ENCODE assay signal across 8 mouse cellular contexts in the genomic region with DNA sequence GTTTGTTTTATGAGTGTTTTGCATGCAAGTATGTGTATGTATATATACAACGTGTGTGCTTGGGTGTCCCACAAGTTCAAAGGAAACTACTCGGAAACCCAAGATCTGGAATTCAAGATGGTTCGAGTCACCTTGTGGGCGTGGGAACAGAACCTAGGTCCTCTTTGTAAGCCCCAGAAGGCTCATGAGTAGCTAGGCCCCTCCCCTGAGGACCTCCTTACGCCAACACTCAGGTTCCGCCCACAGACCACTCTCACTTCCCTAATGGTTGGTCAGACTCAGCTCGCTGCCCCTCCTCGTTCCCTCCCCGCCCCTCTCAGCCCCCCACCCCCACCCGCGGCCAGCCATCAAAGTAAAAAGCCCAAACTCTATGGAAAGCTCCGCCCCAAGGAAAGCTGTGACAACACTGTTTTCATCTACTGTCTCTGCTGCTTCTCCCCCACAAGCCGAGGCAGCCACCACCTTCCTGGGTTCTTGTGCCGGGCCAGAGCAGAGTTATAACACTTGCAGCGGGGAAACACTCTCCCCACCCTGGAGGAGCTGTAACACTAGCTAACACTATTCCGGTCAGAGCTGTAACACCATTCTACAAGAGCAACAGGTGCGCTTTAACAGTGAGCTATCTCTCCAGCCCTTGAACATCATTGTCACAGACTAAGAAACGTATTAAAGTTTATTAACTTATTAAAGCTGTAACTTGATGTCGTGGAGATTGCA. TPM values are rescaled to one million over a fixed set of nuclear protein-coding genes. Genes with fewer than 3 reads are reported as not detected.
A peak's percentile ranks its signal among the peaks of the same experiment; 100 is the strongest.
DNase-seq lines count a peak whose midpoint lies in the region; ATAC-seq and TF ChIP-seq lines count a peak whose summit lies in the region.

No protein-coding gene starts in this region.

- TF ChIP-seq POLR2A in CH12.LX (IDR thresholded peaks at IDR 0.05; ENCODE audit: low read depth, low read length): peak; percentile 52; the same call in 1 of the 2 replicates

- H3K4me2 ChIP-seq in CH12.LX (ENCODE audit: insufficient read depth, low read depth, poor library complexity, severe bottlenecking): peak overlapping the region; percentile 93
- H3K4me2 ChIP-seq in lung, embryonic 14.5 days: peak overlapping the region; percentile 95
- peak overlapping the region; percentile 96 for H3K4me2 ChIP-seq in neural tube, embryonic 13.5 days

- H3K4me3 ChIP-seq in CH12.LX (replicated peaks in 1 of 3; ENCODE audit: low read depth in 2 of 3, low read length in 2 of 3, poor library complexity in 1 of 3): peak overlapping the region; percentile 50 to 62 (median 52)
- peak overlapping the region; percentile 12; the same call in 1 of the 2 replicates for H3K4me3 ChIP-seq in lung, embryonic 14.5 days (ENCODE audit: low read depth, low read length)
- H3K4me3 ChIP-seq in neural tube, embryonic 13.5 days: no peak overlapping the region

- no peaks in the 10 kb centered on the region for H3K27me3 ChIP-seq in CH12.LX (replicated peaks)
- H3K27me3 ChIP-seq in lung, embryonic 14.5 days (ENCODE audit: insufficient read depth, low read length): no peaks in the 10 kb centered on the region
- peaks cover 22% of the 10 kb centered on the region for H3K27me3 ChIP-seq in neural tube, embryonic 13.5 days

- WGBS in lung, embryonic 14.5 days: 9% methylated on average over 19 of the region's 19 CpGs
- 11% methylated on average over 19 of the region's 19 CpGs for WGBS in neural tube, embryonic 13.5 days

- ATAC-seq in activated CD4-positive, CD25-positive, alpha-beta regulatory T cell, adult 4 months: peak; percentile 53
- peak; percentile 47 for ATAC-seq in inflammation-experienced regulatory T-cells, adult 6 months
- peak; percentile 85 for ATAC-seq in lung, embryonic 14.5 days (ENCODE audit: insufficient read depth)
- peak; percentile 57; the same call in 1 of the 2 replicates for ATAC-seq in neural tube, embryonic 13.5 days (ENCODE audit: low read depth)

- dilution Hi-C loops in CH12.LX (cut with MboI; ENCODE audit: extremely low pct_ligation_motif_present, extremely low pct_unique_long_range_greater_than_20kb, low sequenced_read_pairs): no loop called here

- TF ChIP-seq RAD21 in CH12.LX (IDR thresholded peaks at IDR 0.05; ENCODE audit: low read depth, low read length): no peak

- no peak for TF ChIP-seq CTCF in CH12.LX (conservative IDR thresholded peaks at IDR 0.05 in 1 of 2, IDR thresholded peaks at IDR 0.05 in 1 of 2; ENCODE audit: low read depth in 2 of 2, low read length in 2 of 2)
- TF ChIP-seq CTCF in lung, embryonic 14.5 days (IDR thresholded peaks at IDR 0.05; ENCODE audit: low read depth): no peak

- H3K36me3 ChIP-seq in CH12.LX (replicated peaks in 1 of 2; ENCODE audit: control insufficient read depth in 1 of 2, insufficient read depth in 1 of 2, low read length in 1 of 2): peaks cover 2 to 5% of the 10 kb centered on the region in 2 experiments
- H3K36me3 ChIP-seq in lung, embryonic 14.5 days (ENCODE audit: insufficient read depth): no peaks in the 10 kb centered on the region
- H3K36me3 ChIP-seq in neural tube, embryonic 13.5 days: no peaks in the 10 kb centered on the region

- peaks cover 3 to 35% of the 10 kb centered on the region in 2 experiments; a peak in 3 of 4 replicates for H3K4me1 ChIP-seq in CH12.LX (ENCODE audit: control insufficient read depth in 1 of 2, insufficient read depth in 2 of 2)
- peaks cover 14% of the 10 kb centered on the region for H3K4me1 ChIP-seq in lung, embryonic 14.5 days (ENCODE audit: insufficient read depth)
- H3K4me1 ChIP-seq in neural tube, embryonic 13.5 days (replicated peaks): peaks cover 22% of the 10 kb centered on the region; the same call in 1 of the 2 replicates

- peak overlapping the region; percentile 90 for H3K27ac ChIP-seq in CH12.LX (ENCODE audit: insufficient read depth, low read depth)
- H3K27ac ChIP-seq in lung, embryonic 14.5 days (ENCODE audit: low read depth): peak overlapping the region; percentile 67; the same call in 1 of the 2 replicates
- H3K27ac ChIP-seq in neural tube, embryonic 13.5 days (replicated peaks): no peak overlapping the region

- H3K9ac ChIP-seq in CH12.LX (ENCODE audit: insufficient read depth, low read depth): peak overlapping the region; percentile 78
- H3K9ac ChIP-seq in lung, embryonic 14.5 days: 0 out of 2 replicates have a peak overlapping the region, but pooled peaks have one; percentile 20
- no peak overlapping the region for H3K9ac ChIP-seq in neural tube, embryonic 13.5 days

- in situ Hi-C loops in CH12.LX (cut with MboI; ENCODE audit: low pct_ligation_motif_present, low pct_unique_long_range_greater_than_20kb, low sequenced_read_pairs): loop anchor here (5.0 kb wide), 1 partner anchor 34 kb away; no protein-coding TSS in a partner anchor

- H3K9me3 ChIP-seq in CH12.LX (replicated peaks; ENCODE audit: low read length): peaks cover 2% of the 10 kb centered on the region
- H3K9me3 ChIP-seq in lung, embryonic 14.5 days (ENCODE audit: low read depth, low read length): no peaks in the 10 kb centered on the region
- H3K9me3 ChIP-seq in neural tube, embryonic 13.5 days: no peaks in the 10 kb centered on the region

- peaks cover 22% of the 10 kb centered on the region for H3K79me2 ChIP-seq in CH12.LX (replicated peaks; ENCODE audit: control insufficient read depth, extremely low read depth, insufficient read depth, poor library complexity, severe bottlenecking)

- intact Hi-C loops in gastrocnemius, postnatal 14 days (cut with DNase I; ENCODE audit: low total_unique reads): no loop called here

- peak; percentile 99 for DNase-seq in CH12.LX (ENCODE audit: extremely low read depth)
- DNase-seq in gastrocnemius, postnatal 14 days: peak; percentile 72
- DNase-seq in lung, embryonic 14.5 days: peak; percentile 90
- DNase-seq in cerebellum, adult 9-10 months: no peak
- DNase-seq in cerebellum, adult 11-12 months: no peak

- peak; percentile 67 for TF ChIP-seq EP300 in CH12.LX (IDR thresholded peaks at IDR 0.05; ENCODE audit: low read length)

TF ChIP-seq in CH12.LX, 34 proteins besides CTCF, POLR2A, EP300 and RAD21:
- TF ChIP-seq CHD1 (IDR thresholded peaks at IDR 0.05; ENCODE audit: low read depth, low read length) (0 out of 2 replicates have a peak, but pooled peaks have one; percentile 41), ZC3H11A (IDR thresholded peaks at IDR 0.05; ENCODE audit: low read depth, low read length) (no peak), UBTF (IDR thresholded peaks at IDR 0.05; ENCODE audit: low read depth, low read length) (0 out of 2 replicates have a peak, but pooled peaks have one; percentile 67), MAX (IDR thresholded peaks at IDR 0.05; ENCODE audit: low read length) (peak; percentile 38; the same call in 1 of the 2 replicates), JUND (conservative IDR thresholded peaks at IDR 0.05; ENCODE audit: low read depth, low read length) (0 out of 2 replicates have a peak, but pooled peaks have one; percentile 4), IRF4 (IDR thresholded peaks at IDR 0.05; ENCODE audit: low read depth, low read length) (peak; percentile 80; the same call in 1 of the 2 replicates), ZMIZ1 (IDR thresholded peaks at IDR 0.05; ENCODE audit: low read depth, low read length) (peak; percentile 68), NELFE (IDR thresholded peaks at IDR 0.05; ENCODE audit: low read depth, low read length) (0 out of 2 replicates have a peak, but pooled peaks have one; percentile 41), MEF2A (IDR thresholded peaks at IDR 0.05; ENCODE audit: borderline replicate concordance, low read depth, low read length) (0 out of 2 replicates have a peak, but pooled peaks have one; percentile 20), TBP (conservative IDR thresholded peaks at IDR 0.05; ENCODE audit: low read depth, low read length) (peak; percentile 74), BHLHE40 (IDR thresholded peaks at IDR 0.05; ENCODE audit: low read depth, low read length) (peak; percentile 22; the same call in 1 of the 2 replicates), JUN (IDR thresholded peaks at IDR 0.05; ENCODE audit: insufficient read depth, low read depth, low read length) (no peak), MAZ (IDR thresholded peaks at IDR 0.05; ENCODE audit: low read depth, low read length) (peak; percentile 67; the same call in 1 of the 2 replicates), USF1 (IDR thresholded peaks at IDR 0.05; ENCODE audit: low read depth, low read length) (no peak), MYC (IDR thresholded peaks at IDR 0.05; ENCODE audit: low read depth, low read length) (peak; percentile 57; the same call in 1 of the 2 replicates), ELF1 (IDR thresholded peaks at IDR 0.05; ENCODE audit: low read depth, low read length) (peak; percentile 64), TCF12 (IDR thresholded peaks at IDR 0.05; ENCODE audit: low read depth, low read length) (peak; percentile 42; the same call in 1 of the 2 replicates), NRF1 (IDR thresholded peaks at IDR 0.05; ENCODE audit: low read depth, low read length) (0 out of 2 replicates have a peak, but pooled peaks have one; percentile 12), SIN3A (IDR thresholded peaks at IDR 0.05; ENCODE audit: low read length) (peak; percentile 92), MXI1 (IDR thresholded peaks at IDR 0.05; ENCODE audit: low read depth, low read length) (peak; percentile 65), ETS1 (conservative IDR thresholded peaks at IDR 0.05; ENCODE audit: low read depth, low read length) (peak; percentile 51; the same call in 1 of the 2 replicates), E2F4 (IDR thresholded peaks at IDR 0.05; ENCODE audit: insufficient replicate concordance, low read depth, low read length) (no peak), RCOR1 (conservative IDR thresholded peaks at IDR 0.05; ENCODE audit: low read depth, low read length) (no peak), ZKSCAN1 (IDR thresholded peaks at IDR 0.05; ENCODE audit: borderline replicate concordance, low read depth, low read length) (no peak), POLR2AphosphoS2 (IDR thresholded peaks at IDR 0.05; ENCODE audit: low read depth, low read length) (0 out of 2 replicates have a peak, but pooled peaks have one; percentile 33)

RNA-seq across cellular contexts. Expression of a gene that starts 0.5 kb away (rescaled TPM):
- total RNA-seq in CH12.LX (2012; rRNA removed) (55.8 and 67.2 TPM in 2 replicates), CH12.LX (2014; rRNA removed) (46.9 and 52.0 TPM in 2 replicates)
- polyA plus RNA-seq in CH12.LX (2012; ENCODE audit: insufficient read length, low read depth): 38.4 and 40.5 TPM in 2 replicates
- polyA plus RNA-seq in activated CD4-positive, CD25-positive, alpha-beta regulatory T cell, adult 4 months (2017; shearing (Covaris generic)): 10 to 100 TPM; 19.3 to 23.3 TPM
- total RNA-seq in gastrocnemius, postnatal 14 days (2021): 10 to 100 TPM; 11.1 to 15.6 TPM
- polyA plus RNA-seq in inflammation-experienced regulatory T-cells, adult 6 months (2017; shearing (Covaris generic)): 10 to 100 TPM; 17.5 to 19.2 (median 18.0) TPM
- 16.4 and 16.9 TPM in 2 replicates for polyA plus RNA-seq in lung, embryonic 14.5 days (2014; fragmentation: Nextera tagmentation; extraction: Ambion mirVana)
- 8.7 and 8.8 TPM in 2 replicates for polyA plus RNA-seq in neural tube, embryonic 13.5 days (2015; fragmentation: Nextera tagmentation; extraction: Ambion mirVana)

Comparison
In these comparisons a context has a peak if more than half of its experiments do, and no peak if none do; other contexts are left out.
1. DNase-seq: peak in CH12.LX (single experiment), gastrocnemius, postnatal 14 days (single experiment) and lung, embryonic 14.5 days (single experiment); none in cerebellum, adult 9-10 months (single experiment) and cerebellum, adult 11-12 months (single experiment).
2. Peak in every context shown above with its lines, with median percentiles within 50 percentile points of each other: H3K4me2 ChIP-seq and ATAC-seq.